Mouse (Mus musculus): ENCODE measurements around the gene Tmem204. TPM values are rescaled to one million over a fixed set of nuclear protein-coding genes. Genes with fewer than 3 reads are reported as not detected.
"Not testable (repeated sequence)": the region's sequence is repeated elsewhere in the genome, so short reads cannot be mapped to it uniquely, and the experiment has no call there.

Tmem204 gene
- 10 to 100 TPM; 25.2 to 27.4 TPM for total RNA-seq (2021)

GRCm38 (mm10) chr17:25083444-25083931 lies at the start of gene Tmem204:
Gene Tmem204, minus strand, starts transcription at chr17:25083591.
- peak; percentile 76 for DNase-seq

GRCm38 (mm10) chr17:25130060-25130459 lies 46.7 kb upstream of the Tmem204 start:
- no peak for DNase-seq

- DNase-seq, result no peak
Measured at GRCm38 (mm10) chr17:25127681-25128080, 44.3 kb upstream of the Tmem204 start.

GRCm38 (mm10) chr17:25127079-25127478 lies 43.7 kb upstream of the Tmem204 start:
- DNase-seq, result peak; percentile 46

GRCm38 (mm10) chr17:25125442-25126060 lies 42.2 kb upstream of the Tmem204 start:
- not testable (repeated sequence) for DNase-seq

- peak; percentile 32 for DNase-seq
Measured at GRCm38 (mm10) chr17:25123979-25124378, 40.6 kb upstream of the Tmem204 start.

- DNase-seq, result no peak
Measured at GRCm38 (mm10) chr17:25120406-25120805, 37.0 kb upstream of the Tmem204 start, which contains the start of gene Ptx4. Gene Ptx4, plus strand, starts transcription at chr17:25120760.

- DNase-seq, result peak; percentile 29
Measured at GRCm38 (mm10) chr17:25117263-25117662, 33.9 kb upstream of the Tmem204 start.

- peak; percentile 97 for DNase-seq
Measured at GRCm38 (mm10) chr17:25115664-25116432, 32.5 kb upstream of the Tmem204 start, which contains the start of gene Telo2. Gene Telo2, minus strand, starts transcription at chr17:25115967.

- peak; percentile 14 for DNase-seq
Measured at GRCm38 (mm10) chr17:25114908-25115645, 31.7 kb upstream of the Tmem204 start.

GRCm38 (mm10) chr17:25112423-25112810 lies 29.0 kb upstream of the Tmem204 start:
- DNase-seq, result no peak

GRCm38 (mm10) chr17:25111739-25112422 lies 28.5 kb upstream of the Tmem204 start:
- peak; percentile 59 for DNase-seq

GRCm38 (mm10) chr17:25111220-25111619 lies 27.8 kb upstream of the Tmem204 start:
- DNase-seq, result no peak

- no peak for DNase-seq
Measured at GRCm38 (mm10) chr17:25110590-25110989, 27.2 kb upstream of the Tmem204 start.

- peak; percentile 69 for DNase-seq
Measured at GRCm38 (mm10) chr17:25109578-25109977, 26.2 kb upstream of the Tmem204 start.

GRCm38 (mm10) chr17:25107786-25108185 lies 24.4 kb upstream of the Tmem204 start:
- DNase-seq, result no peak

GRCm38 (mm10) chr17:25101338-25101737 lies 17.9 kb upstream of the Tmem204 start:
- DNase-seq, result no peak

GRCm38 (mm10) chr17:25100052-25100451 lies 16.7 kb upstream of the Tmem204 start:
- no peak for DNase-seq

- DNase-seq, result no peak
Measured at GRCm38 (mm10) chr17:25096221-25096620, 12.8 kb upstream of the Tmem204 start.

- no peak for DNase-seq
Measured at GRCm38 (mm10) chr17:25090450-25090849, 7.1 kb upstream of the Tmem204 start.

- no peak for DNase-seq
Measured at GRCm38 (mm10) chr17:25089158-25089557, 5.8 kb upstream of the Tmem204 start.

GRCm38 (mm10) chr17:25086724-25087123 lies 3.3 kb upstream of the Tmem204 start:
- DNase-seq, result no peak
